Mouse (Mus musculus) cerebellum, adult (tissue): ENCODE data around the gene Pdxk.
"Not testable (repeated sequence)": the region's sequence is repeated elsewhere in the genome, so short reads cannot be mapped to it uniquely, and the experiment has no call there.

Source experiments
- ATAC-seq: cut with Nextera tagmentation; 2 replicates; pipeline ENCODE4 v1.9.2; 2017; ENCODE audit warnings: mild to moderate bottlenecking, moderate library complexity, mixed read lengths; ENCODE audit not compliant: insufficient number of reproducible peaks, low FRiP score, low TSS enrichment

The Pdxk gene

GRCm38 (mm10) chr10:78464792-78465207 is at the start of gene Pdxk:
Gene Pdxk (minus strand): TSS chr10:78464975.
- peak; percentile 89 for ATAC-seq

DNA sequence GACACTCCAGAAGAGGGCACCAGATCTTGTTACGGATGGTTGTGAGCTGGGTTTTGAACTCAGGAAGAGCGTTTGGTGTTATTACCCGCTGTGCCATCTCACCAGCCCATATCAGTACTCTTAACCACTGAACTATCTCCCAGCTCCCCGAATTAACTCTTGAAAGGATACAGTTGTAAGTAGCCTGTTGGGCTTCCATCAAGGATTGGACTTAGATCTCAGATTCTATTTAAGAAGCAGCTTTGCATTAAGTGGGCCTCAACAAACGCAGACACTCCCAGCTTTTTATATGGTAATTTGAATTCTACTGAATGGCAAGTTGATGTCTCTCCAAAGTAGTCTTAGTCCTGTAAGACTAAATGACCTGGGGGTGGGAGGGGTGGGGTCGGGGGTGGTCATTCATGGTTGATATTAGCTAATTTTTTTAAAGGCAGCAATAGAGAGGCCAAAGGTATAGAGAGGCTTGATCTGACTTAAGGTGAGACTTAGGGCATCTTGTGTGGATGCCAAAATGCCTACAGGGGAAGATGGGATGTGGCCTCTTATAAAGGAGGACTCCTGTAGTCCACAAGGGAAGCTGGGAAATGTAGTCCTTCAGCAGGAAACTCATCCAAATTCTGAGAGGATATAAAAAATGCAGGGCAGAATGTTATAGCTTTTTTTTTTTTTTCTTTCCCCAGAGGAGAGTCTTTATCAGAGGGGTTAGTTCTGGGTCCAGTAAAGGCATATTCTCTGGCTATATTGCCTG is 38.4 kb upstream of the Pdxk start:
- ATAC-seq, result no peak

DNA sequence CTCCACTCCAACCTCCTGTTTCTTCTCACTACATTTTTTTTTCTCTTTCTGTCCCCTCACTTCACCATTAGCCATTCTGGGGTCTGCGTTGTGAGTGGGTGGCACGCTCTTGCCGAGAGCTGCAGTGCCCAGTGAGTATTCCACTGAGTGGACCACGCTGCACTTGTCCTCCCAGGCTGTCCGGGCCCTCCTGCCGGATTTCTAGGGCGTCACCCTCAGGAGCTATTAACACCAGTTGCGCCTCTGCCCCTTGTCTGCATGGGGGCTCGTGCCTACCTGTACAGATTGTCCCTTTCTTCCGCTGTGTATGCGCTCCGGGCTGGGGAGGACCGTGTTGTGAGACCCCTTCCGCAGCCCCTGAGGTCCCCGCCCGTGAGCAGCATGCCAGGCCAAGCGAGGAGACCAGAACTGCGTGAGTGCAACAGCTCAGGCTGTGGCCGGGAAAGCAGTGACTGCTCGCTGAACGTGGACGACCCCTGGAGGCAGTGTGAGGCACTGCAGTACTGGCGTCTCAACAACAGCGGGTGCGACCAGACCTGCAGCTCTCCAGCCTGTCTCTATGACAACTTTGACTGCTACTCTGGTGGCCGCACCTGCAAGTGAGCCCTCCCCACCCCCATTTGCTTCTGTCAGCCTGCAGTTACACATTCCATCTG is 22.8 kb upstream of the Pdxk start:
- peak; percentile 76 for ATAC-seq

GRCm38 (mm10) chr10:78486871-78487270 is 22.1 kb upstream of the Pdxk start:
- no peak for ATAC-seq

DNA sequence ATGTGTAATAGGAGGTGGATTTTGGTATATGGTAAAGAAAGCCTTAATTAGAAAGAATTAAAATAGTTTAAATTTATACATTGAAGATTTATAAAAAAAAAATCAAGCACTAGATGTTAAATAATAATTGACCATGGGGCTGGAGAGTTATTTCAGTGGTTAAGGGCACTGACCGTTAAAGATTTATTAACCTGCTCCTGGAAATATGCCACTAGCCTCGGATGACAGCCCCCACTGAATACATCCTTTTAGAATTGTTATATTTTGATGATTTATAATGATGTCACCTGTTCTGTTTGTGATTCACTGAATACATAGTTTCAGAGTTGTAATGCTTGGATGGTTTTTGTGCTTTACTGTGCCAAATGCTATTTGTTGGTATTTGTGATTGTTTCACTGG is 20.6 kb upstream of the Pdxk start:
- ATAC-seq, result not testable (repeated sequence)

DNA sequence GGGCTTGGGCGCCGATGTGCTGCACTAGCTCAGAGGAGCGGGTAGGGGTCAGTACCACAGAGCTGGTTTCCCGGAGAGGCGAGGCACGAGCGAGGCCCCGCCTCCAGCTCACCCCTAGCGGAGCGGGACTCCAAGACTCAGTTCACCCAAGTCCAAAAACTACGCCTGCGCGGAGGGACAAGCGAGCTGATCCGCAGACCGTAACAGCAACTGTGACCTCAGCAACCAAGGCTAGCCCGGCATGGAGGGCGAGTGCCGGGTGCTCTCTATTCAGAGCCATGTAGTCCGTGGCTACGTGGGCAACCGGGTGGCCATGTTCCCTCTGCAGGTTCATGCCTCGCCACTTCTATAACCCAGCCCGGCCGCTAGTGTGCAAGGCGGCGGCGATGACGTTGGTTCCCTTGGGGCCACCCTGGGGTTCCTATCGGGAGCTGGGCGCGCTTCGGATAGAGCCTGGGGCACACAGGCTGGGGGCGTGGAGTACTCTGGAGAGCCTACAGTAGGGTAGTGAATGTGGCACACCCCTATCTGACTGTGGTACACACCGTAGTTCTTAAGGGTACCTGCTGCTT is 17.2 kb upstream of the Pdxk start:
- ATAC-seq, result peak; percentile 83

- ATAC-seq, result peak; percentile 45; the same call in 1 of the 2 replicates
Observed at GRCm38 (mm10) chr10:78480954-78481927, 16.5 kb upstream of the Pdxk start.

DNA sequence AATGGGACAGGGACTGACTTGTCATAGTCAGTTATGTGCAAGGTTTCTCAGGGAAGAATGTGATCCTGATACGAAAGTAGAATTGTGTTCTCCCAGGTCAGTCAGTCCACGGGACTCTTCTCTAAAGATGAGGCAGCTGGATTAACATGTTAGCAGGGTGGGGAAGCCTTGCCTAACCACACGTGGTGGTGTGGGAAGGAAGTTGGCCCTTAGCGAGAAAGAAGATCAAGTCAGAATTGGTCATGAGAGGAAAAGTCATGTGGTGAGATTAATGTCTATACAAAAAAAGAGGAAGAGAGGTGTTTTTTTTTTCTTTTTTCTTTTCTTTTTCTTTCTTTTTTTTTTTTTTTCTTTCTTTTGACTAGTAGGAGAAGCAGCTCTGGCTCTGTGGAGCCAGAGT is 12.0 kb upstream of the Pdxk start:
- ATAC-seq, result no peak

GRCm38 (mm10) chr10:78474759-78475158 is 10.0 kb upstream of the Pdxk start:
- no peak for ATAC-seq

DNA sequence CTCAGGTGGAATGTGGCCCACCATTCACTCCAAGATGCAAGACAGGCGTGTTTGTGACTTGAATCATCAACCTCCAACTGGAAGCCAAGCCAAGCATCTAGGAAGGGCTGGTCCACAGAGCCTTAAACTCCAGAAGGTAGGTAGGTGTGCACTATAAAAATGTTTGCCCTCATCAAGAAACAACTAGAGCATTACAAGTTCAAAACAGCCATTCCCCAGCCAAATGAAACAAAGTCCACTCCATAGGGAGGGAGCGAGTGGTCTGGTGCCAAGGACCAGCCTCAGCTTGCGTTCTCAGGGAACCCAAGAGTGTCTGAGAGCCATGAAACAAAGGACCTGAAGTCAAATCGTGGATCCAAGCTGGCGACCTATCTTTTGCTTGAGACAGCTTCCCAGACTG is 8.7 kb upstream of the Pdxk start:
- no peak for ATAC-seq

DNA sequence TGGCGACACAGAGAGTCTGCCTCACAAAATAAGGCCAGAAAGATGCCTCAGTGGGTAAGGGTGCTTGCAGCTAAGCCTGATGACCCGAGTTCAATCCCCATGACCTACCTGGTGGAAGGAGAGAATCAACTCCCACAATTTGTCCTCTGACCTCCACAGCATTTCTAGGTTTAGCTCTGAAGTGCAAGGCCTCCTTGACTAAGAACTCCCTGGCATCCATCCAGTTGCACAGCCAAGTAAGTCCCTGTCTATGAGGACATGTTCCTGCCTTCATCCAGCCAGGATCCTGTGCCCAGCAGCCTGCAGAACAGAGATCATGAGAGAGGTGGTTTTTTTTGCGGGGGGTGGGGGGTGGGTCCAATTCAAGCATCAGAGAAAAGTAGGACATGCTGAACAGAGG is 7.3 kb upstream of the Pdxk start:
- ATAC-seq, result no peak

GRCm38 (mm10) chr10:78470582-78471313 is 6.0 kb upstream of the Pdxk start:
- ATAC-seq, result no peak

- ATAC-seq, result no peak
Observed at GRCm38 (mm10) chr10:78467761-78468310, 3.1 kb upstream of the Pdxk start.

GRCm38 (mm10) chr10:78466647-78467046 is 1.9 kb upstream of the Pdxk start:
- ATAC-seq, result no peak

DNA sequence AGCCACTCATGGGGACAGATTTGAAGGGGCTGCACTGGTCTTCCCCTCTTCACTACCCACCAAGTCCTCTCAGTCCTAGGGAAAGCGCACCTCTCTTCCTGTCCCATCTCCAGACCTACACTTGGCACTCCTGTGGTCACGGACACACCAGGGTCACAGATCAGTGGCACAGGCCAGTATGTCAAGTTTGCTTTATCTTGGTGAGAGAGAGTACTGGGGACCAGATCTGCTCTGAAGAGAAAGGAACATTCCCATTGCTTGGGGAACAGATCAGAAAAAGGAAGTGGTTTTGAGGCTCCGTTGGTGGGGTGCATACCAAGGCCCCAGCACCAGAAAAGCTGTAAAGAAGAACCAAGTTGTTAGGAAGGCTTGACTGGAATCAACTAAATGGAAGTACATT is 697 bp upstream of the Pdxk start:
- no peak for ATAC-seq

DNA sequence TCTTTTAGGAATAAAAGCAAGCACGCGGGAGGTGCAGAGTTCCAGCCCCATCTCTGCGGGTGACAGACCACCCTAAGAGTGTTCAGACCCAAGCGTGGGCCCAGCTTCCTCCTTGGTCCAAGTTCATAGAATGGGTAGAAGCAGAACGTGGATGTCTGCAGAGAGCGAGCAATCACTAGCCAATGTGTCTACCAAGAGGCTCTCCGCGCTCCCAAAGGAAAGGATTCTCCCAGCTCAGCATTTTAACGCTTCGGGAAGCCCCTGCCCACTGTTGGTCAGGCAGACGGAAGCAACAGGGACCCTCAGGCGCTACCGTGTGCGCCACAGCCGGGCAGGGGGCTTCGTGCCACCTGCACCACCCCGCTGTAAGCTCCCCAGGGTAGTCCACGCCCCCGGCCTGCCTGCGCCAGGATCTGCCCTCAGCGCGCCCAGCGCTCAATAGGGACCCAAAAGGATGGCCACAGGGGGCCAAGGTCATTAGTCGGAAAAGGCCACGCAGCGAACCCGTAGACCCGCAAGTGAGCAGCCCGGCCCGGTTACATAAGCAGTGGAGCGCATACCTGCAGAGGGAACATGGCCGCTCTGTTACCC is 479 bp downstream of the Pdxk start:
- peak; percentile 0; the same call in 1 of the 2 replicates for ATAC-seq

DNA sequence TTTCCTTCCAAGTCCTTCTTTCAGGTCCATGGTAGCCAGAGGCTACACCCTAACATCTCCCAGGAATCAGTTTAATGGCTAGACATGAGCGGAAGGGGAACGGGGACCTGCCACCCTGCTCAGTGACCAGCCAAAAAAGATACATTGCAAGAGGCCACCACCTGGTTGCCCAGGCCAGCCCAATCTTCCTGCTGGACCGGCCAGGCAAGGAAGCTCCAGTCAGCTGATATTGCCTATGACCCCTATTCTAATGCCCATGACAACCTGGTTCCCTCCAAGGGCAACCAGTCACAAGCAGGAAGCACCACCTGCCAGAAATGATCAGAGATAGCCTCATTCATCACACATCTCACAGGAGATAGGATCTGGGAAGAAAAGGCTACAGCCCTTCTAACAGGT is 1.0 kb downstream of the Pdxk start:
- no peak for ATAC-seq

DNA sequence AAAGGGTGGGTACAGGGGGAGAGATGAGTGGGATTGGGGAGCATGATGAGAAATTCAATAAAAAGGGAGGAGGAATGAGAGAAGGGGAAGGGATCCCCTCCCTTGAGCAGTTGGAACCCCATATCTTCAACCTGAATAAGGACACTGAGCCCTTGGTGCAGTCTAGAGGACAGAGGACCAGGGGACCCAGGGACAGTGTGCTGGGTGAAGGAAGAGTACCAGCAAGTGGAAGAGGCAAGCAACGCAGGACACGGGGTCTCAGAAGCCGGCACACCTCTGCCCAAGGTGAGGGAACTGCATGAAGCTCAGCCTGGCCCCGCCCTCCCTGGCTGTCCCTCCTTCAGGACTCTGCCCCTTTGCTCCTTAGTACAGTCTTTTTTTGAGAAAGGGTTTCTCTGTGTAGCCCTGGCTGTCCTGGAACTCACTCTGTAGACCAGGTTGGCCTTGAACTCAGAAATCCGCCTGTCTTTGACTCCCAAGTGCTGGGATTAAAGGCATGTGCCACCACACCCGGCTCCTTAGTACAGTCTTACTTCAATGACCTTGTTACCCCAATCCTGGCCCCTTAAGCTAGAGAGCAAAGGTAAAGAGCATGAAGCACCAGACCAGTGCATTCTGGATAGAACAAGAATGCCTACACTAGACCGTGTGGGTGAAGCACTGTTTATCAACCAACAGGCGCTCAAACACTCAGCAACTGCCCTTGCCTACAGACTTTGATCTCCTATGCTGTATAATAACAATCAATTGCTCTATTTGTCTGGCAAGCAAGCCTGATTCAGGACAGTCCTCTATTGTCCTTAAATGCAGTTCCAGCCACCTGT is 1.6 kb downstream of the Pdxk start:
- no peak for ATAC-seq
